Mouse (Mus musculus): Measurements from ENCODE around the gene Fam136a.
A peak's percentile ranks its signal among the peaks of the same experiment; 100 is the strongest.

The Fam136a gene

DNA sequence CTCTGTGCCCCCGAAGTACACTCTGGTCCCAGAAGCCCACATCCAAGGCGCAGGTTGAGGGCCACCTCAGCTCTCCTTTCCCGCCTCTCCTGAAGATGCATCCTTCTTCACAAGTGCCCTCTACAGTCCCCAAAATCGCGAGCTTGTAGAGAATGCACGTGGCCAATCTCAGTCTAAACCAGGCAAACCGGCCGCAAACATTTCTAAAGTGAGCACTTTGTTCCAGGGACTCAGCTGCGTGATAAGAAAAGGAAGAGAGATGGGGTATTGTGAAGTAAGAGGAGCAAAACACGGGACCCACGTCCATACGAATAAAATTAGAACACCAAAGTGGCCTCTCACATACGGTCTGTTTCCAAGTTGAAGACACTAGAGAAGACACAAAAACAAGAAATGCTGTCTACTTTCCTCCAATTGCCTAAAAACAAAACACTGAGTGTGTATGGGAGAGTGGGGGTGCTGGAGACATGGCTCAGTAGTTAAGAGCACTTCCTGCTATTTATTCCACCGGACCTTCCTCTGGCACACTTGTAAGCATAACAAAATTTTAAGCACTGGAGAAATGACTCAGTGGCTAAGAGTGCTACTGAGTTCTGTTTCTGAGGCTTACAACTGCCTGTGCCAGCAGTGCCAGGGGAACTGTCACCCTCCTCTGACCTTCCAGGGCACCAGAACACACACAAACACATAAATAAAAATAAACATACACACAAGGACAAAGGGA lies 32.0 kb downstream of the Fam136a start:
- peak; percentile 18 for DNase-seq (ENCODE audit: low spot score)

DNA sequence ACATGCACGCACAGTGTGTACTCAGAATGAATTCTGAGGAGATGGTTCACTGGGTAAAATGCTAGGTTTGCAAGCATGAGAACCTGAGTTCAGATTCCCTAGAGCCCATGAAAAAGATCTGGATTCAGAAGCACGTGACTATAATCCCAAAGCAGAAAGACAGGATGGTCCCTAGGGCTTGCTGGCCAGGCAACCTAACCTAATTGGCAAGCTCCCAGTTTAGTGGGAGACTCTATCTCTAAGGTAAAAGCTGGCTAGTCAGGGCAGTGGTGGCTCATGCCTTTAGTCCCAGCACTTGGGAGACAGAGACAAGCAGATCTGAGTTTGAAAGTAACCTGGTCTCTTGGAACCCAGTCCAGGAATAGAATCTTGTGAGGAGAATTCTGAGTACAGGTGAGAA lies 33.5 kb downstream of the Fam136a start:
- no peak for DNase-seq (ENCODE audit: low spot score)

DNA sequence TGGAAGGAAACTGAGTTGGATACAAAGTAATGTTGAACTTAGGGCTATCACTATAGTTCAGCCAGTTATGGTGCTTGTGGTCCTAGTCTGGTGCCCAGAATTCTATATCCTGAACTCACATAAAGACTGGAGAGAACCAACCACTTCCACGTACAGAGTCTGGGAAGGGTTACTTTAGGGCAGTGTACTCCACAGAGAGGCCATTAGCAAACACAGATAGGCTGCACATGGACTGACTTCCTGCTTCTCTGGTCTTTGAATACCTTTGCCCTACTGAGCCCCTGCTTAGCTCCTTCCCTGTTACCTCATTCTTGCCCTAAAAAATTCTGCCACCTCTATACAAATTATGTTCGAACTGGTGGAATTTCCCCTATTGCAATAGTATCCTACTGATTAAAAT lies 34.5 kb downstream of the Fam136a start:
- DNase-seq (ENCODE audit: low spot score) = no peak

DNA sequence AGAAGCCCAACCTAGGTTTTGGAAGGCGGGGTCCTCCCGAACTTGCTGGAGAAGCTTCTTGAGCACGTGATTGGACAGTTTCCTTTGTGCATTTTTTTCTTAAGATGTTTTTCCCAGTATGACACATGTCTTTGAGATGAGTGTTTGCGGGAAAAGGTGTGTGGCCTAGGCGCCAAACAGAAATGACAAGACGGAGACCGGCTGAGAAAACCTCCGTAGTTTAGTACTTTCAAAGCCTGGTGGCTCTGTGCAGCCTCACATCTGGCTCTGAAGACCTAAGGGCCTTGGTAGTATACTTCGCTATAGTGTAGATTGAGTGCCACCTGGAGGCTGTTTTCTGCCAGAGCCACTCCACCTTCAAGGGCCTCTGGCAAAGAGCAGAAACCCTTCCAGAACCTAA lies 35.5 kb downstream of the Fam136a start:
- peak; percentile 60 for DNase-seq (ENCODE audit: low spot score)

DNA sequence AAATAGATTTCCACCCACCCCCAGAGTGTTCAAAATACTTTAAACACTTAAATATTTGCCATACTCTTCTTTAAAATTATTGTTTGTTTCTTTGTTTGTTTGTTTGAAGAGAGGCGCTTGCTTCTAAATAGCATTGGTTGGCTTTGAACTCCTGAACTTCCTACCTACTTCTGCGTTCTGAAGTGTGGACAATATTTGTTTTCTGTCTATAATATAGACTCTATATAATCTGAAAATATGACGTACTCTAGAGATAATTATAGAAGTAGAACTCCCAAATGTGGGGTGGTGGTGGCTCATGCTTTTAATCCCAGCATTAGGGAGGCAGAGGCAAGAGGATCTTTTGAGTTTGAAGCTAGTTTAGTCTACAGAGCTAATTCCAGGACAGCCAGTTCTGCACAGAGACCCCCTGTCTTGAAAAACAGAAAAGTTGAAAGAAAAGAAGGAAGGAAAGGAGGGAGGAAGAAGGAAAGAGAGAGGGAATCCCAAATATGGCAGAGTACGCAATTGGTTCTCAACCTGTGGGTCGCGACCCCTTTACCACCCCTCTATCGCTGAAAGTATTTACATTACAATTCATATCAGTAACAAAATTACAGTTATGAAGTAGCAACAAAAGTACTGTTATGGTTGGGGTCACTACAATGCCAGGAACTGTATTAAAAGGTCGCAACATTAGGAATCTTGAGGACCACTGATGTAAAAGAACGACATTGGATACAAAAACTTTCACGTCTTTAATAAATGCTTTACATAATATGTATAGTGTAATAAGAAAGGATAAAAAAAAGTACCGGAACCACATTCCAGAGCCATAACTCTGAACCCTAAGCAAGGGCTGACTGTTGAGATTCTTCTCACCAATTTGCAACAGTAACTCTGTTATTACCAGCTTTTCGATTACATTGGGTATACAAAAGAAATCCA lies 37.5 kb downstream of the Fam136a start:
- no peak for DNase-seq (ENCODE audit: low spot score)

DNA sequence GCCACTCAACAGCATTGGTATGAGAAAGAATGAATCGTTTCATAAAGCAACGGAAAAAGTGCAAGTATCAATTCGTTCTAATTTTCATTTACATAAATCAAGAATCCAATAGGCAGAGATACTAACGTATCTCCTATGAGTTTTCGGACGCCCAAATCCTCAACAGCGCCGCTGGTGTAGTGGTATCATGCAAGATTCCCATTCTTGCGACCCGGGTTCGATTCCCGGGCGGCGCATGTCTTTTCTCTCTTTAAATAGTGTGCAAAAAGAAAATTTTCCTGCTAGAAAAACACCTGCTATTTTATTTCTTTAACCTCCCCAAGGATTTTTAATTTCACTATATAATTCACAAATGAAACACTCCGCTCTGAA lies 38.3 kb downstream of the Fam136a start:
- peak; percentile 86 for DNase-seq (ENCODE audit: low spot score)

DNA sequence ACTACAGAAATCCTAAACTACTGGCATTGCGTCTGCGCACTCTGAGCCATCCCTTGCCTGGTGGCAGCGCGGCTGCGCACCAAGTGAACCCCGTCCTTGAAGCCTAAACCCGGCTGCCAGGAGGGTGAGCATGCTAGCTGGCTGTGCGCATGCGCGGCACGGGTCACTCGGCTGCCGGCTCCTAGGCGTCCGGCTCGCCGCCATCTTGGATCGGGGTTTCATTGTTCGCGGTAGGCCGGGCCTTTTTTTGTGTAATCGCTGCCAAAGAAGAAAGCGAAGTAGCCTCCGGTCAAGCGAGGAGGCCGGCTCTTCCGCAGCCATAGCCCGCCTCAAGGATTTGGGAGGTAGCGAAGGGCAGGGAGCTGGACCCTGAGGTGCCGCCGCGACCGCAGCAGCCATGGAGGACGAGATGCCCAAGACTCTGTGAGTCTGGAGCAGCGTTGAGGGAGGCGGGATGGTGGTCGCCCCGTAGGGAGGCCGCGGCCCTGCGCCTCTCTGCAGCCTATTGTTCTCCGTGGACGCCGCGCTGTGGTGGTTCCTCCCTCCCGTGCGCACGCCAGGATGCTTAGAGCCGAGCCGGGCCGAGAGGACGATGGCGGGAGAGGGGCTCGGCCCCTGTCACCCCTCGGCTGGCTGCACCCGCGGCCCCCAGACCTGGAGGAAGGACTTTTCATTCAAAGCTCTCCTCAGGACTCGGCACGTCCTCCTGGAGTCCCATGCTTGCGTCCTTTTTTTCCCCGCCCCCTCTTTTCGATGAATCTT lies 38.8 kb downstream of the Fam136a start, which contains the start of gene Tia1:
Tia1 (plus strand) TSS at position 120 of the 762 bp plus-strand sequence.
- peak; percentile 93 for DNase-seq (ENCODE audit: low spot score)

DNA sequence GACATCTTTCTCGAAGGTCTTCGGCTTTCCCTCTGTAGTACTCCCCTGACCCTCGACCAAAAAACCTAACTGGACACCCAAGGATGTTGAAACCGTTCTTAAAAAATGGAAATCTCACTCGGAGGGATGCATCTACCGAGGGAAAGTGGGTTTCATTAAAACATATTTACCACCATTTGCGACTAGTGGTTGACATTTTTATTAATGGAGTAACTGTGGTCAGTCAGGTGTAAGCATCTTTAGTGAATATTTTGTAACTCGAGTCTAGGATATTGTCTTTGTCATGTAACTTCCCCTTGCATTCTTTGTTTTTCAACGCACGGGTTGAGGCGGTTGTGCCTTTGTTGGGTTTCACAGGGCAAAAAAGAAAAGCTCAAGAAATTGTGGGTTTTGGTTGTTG lies 39.5 kb downstream of the Fam136a start:
- no peak for DNase-seq (ENCODE audit: low spot score)

DNA sequence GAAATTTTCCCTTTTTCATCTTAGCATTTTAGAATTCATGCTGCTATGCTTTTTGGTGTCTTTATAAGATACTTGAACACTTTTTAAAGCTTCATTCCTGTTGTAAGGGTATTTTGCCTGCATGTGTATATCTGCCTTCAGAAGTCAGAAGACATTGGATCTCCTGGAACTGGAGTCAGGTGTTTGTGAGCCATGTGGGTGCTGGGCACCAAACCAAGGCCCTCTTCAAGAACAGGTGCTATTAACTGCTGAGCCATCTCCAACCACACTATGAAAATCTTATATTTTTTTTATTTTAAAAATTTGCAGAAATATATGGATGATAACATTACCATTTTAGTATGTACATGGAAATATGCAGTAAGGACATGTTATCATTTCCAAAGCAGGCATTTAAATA lies 40.9 kb downstream of the Fam136a start:
- no peak for DNase-seq (ENCODE audit: low spot score)

DNA sequence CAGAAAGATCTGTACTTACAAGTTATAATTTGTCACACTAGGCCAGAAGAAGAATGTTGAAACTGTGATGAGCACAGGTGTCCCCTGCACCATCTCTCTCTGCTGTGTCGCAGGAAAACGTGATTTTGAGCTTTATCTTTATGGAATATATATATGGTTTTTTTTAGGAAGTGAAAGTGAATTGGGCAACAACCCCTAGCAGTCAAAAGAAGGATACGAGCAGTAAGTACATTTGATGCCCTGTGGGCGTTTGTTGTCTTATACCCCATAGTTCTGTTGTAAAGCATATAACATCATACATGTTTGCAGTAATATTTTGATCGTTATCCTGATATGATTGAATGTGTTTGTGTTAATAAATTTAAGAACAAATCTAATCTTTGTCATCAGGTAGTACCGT lies 53.3 kb downstream of the Fam136a start:
- no peak for DNase-seq (ENCODE audit: low spot score)

DNA sequence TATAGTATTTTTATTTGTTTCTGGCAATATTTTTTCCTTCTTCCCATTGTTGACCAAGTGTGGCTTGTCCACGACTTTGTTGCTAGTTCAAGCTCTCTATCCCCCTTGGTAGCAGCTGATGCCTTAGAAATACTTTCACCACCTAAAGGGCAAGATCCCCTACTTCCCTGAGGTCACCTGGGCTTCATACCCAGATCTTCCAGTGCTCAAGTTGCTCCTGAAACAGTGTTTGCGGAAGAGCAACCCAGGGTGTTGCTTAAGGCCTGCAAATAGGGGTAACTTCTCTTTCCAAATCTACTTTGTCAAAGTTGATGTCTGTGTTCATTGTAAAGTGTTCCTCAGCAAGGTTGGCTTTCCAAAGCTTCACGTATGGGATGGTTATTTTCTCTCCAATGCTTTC lies 53.8 kb downstream of the Fam136a start:
- DNase-seq (ENCODE audit: low spot score) = no peak

All from ovary, postnatal 14 days (tissue).